Mouse (Mus musculus): ENCODE results near the gene Rgr. TPM values are rescaled to one million over a fixed set of nuclear protein-coding genes. Genes with fewer than 3 reads are reported as not detected.

Gene Rgr
- polyA plus RNA-seq, 1 experiment: not detected

- Histone ChIP-seq H3K79me3 (ENCODE audit: low read depth) (no peaks in the 10 kb centered on the region), H3K79me2 (ENCODE audit: control insufficient read depth, insufficient read depth) (no peaks in the 10 kb centered on the region), H3ac (ENCODE audit: control insufficient read depth, insufficient read length, low read depth) (no peak overlapping the region), H3K36me3 (ENCODE audit: control insufficient read depth, insufficient read depth) (no peaks in the 10 kb centered on the region), H3K27me3 (ENCODE audit: control insufficient read depth, insufficient read depth, insufficient read length) (no peaks in the 10 kb centered on the region), H3K4me3 (ENCODE audit: insufficient read depth, poor library complexity, severe bottlenecking) (no peak overlapping the region)
- TF ChIP-seq CTCF (IDR thresholded peaks at IDR 0.05; ENCODE audit: control insufficient read depth, insufficient read depth, insufficient read length): no peak
- TF ChIP-seq MYOG (IDR thresholded peaks at IDR 0.05; ENCODE audit: control insufficient read depth, extremely low read depth, insufficient read length): no peak
- no peak for TF ChIP-seq CEBPB (IDR thresholded peaks at IDR 0.05; ENCODE audit: low read depth)
- no peak for TF ChIP-seq MAX (IDR thresholded peaks at IDR 0.05)
- TF ChIP-seq MYOD1 (IDR thresholded peaks at IDR 0.05; ENCODE audit: control insufficient read depth, insufficient read length, low read depth): peak; percentile 67
- TF ChIP-seq USF1 (IDR thresholded peaks at IDR 0.05; ENCODE audit: low read depth): no peak
- no peak for TF ChIP-seq FOSL1 (IDR thresholded peaks at IDR 0.05; ENCODE audit: insufficient read depth, low read length, poor library complexity, severe bottlenecking)
Observed at GRCm38 (mm10) chr14:37032481-37033104, 16.2 kb downstream of the Rgr start.

DNA sequence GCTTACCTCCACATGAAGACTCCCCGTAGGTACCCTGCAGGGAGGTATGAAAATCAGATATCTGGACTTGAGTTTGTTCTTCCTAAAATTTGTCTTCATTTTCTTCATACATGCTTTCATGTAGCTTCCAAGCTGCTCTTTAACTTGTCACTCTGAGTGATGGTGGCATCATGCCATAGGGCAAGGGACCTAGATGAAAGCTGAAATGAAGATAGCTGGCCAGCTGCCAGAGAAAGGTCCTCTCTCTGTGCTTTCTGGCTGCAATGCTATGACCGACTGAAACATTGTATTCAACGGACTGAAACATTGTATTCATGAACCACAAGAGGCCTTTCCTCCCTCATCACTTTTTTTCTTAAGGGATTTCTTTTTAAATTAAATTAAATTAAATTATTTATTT lies 20.2 kb downstream of the Rgr start:
- H3K4me3 ChIP-seq (ENCODE audit: insufficient read depth, poor library complexity, severe bottlenecking): no peak overlapping the region
- no peaks in the 10 kb centered on the region for H3K79me3 ChIP-seq (ENCODE audit: low read depth)
- no peaks in the 10 kb centered on the region for H3K36me3 ChIP-seq (ENCODE audit: control insufficient read depth, insufficient read depth)
- no peak overlapping the region for H3ac ChIP-seq (ENCODE audit: control insufficient read depth, insufficient read length, low read depth)
- H3K27me3 ChIP-seq (ENCODE audit: control insufficient read depth, insufficient read depth, insufficient read length): no peaks in the 10 kb centered on the region
- H3K79me2 ChIP-seq (ENCODE audit: control insufficient read depth, insufficient read depth): no peaks in the 10 kb centered on the region
- TF ChIP-seq CTCF (IDR thresholded peaks at IDR 0.05; ENCODE audit: control insufficient read depth, insufficient read depth, insufficient read length) (no peak), FOSL1 (IDR thresholded peaks at IDR 0.05; ENCODE audit: insufficient read depth, low read length, poor library complexity, severe bottlenecking) (no peak), MAX (IDR thresholded peaks at IDR 0.05) (no peak), USF1 (IDR thresholded peaks at IDR 0.05; ENCODE audit: low read depth) (no peak), CEBPB (IDR thresholded peaks at IDR 0.05; ENCODE audit: low read depth) (no peak), MYOD1 (IDR thresholded peaks at IDR 0.05; ENCODE audit: control insufficient read depth, insufficient read length, low read depth) (no peak), MYOG (IDR thresholded peaks at IDR 0.05; ENCODE audit: control insufficient read depth, extremely low read depth, insufficient read length) (no peak)

- Histone ChIP-seq H3ac (ENCODE audit: control insufficient read depth, insufficient read length, low read depth) (no peak overlapping the region), H3K79me2 (ENCODE audit: control insufficient read depth, insufficient read depth) (no peaks in the 10 kb centered on the region), H3K79me3 (ENCODE audit: low read depth) (no peaks in the 10 kb centered on the region), H3K36me3 (ENCODE audit: control insufficient read depth, insufficient read depth) (no peaks in the 10 kb centered on the region), H3K27me3 (ENCODE audit: control insufficient read depth, insufficient read depth, insufficient read length) (no peaks in the 10 kb centered on the region), H3K4me3 (ENCODE audit: insufficient read depth, poor library complexity, severe bottlenecking) (no peak overlapping the region)
- TF ChIP-seq CEBPB (IDR thresholded peaks at IDR 0.05; ENCODE audit: low read depth) (no peak), CTCF (IDR thresholded peaks at IDR 0.05; ENCODE audit: control insufficient read depth, insufficient read depth, insufficient read length) (no peak), MYOG (IDR thresholded peaks at IDR 0.05; ENCODE audit: control insufficient read depth, extremely low read depth, insufficient read length) (no peak), MAX (IDR thresholded peaks at IDR 0.05) (no peak), USF1 (IDR thresholded peaks at IDR 0.05; ENCODE audit: low read depth) (no peak), MYOD1 (IDR thresholded peaks at IDR 0.05; ENCODE audit: control insufficient read depth, insufficient read length, low read depth) (no peak), FOSL1 (IDR thresholded peaks at IDR 0.05; ENCODE audit: insufficient read depth, low read length, poor library complexity, severe bottlenecking) (no peak)
Observed at GRCm38 (mm10) chr14:37027951-37028350, 20.8 kb downstream of the Rgr start.

- Histone ChIP-seq H3ac (ENCODE audit: control insufficient read depth, insufficient read length, low read depth) (no peak overlapping the region), H3K79me2 (ENCODE audit: control insufficient read depth, insufficient read depth) (no peaks in the 10 kb centered on the region), H3K27me3 (ENCODE audit: control insufficient read depth, insufficient read depth, insufficient read length) (no peaks in the 10 kb centered on the region), H3K36me3 (ENCODE audit: control insufficient read depth, insufficient read depth) (no peaks in the 10 kb centered on the region), H3K4me3 (ENCODE audit: insufficient read depth, poor library complexity, severe bottlenecking) (no peak overlapping the region), H3K79me3 (ENCODE audit: low read depth) (no peaks in the 10 kb centered on the region)
- no peak for TF ChIP-seq FOSL1 (IDR thresholded peaks at IDR 0.05; ENCODE audit: insufficient read depth, low read length, poor library complexity, severe bottlenecking)
- TF ChIP-seq CEBPB (IDR thresholded peaks at IDR 0.05; ENCODE audit: low read depth): no peak
- no peak for TF ChIP-seq MYOD1 (IDR thresholded peaks at IDR 0.05; ENCODE audit: control insufficient read depth, insufficient read length, low read depth)
- no peak for TF ChIP-seq CTCF (IDR thresholded peaks at IDR 0.05; ENCODE audit: control insufficient read depth, insufficient read depth, insufficient read length)
- no peak for TF ChIP-seq MYOG (IDR thresholded peaks at IDR 0.05; ENCODE audit: control insufficient read depth, extremely low read depth, insufficient read length)
- no peak for TF ChIP-seq USF1 (IDR thresholded peaks at IDR 0.05; ENCODE audit: low read depth)
- TF ChIP-seq MAX (IDR thresholded peaks at IDR 0.05): no peak
Observed at GRCm38 (mm10) chr14:37027248-37027933, 21.4 kb downstream of the Rgr start.

- Histone ChIP-seq H3K79me2 (ENCODE audit: control insufficient read depth, insufficient read depth) (no peaks in the 10 kb centered on the region), H3ac (ENCODE audit: control insufficient read depth, insufficient read length, low read depth) (no peak overlapping the region), H3K79me3 (ENCODE audit: low read depth) (no peaks in the 10 kb centered on the region), H3K4me3 (ENCODE audit: insufficient read depth, poor library complexity, severe bottlenecking) (no peak overlapping the region), H3K27me3 (ENCODE audit: control insufficient read depth, insufficient read depth, insufficient read length) (no peaks in the 10 kb centered on the region), H3K36me3 (ENCODE audit: control insufficient read depth, insufficient read depth) (no peaks in the 10 kb centered on the region)
- TF ChIP-seq CEBPB (IDR thresholded peaks at IDR 0.05; ENCODE audit: low read depth): no peak
- TF ChIP-seq MAX (IDR thresholded peaks at IDR 0.05): peak; percentile 65
Observed at GRCm38 (mm10) chr14:37015894-37016293, 32.9 kb downstream of the Rgr start.
